Mouse (Mus musculus) mature B cell (primary cell): Measurements from ENCODE around the gene Pla2g12a.

Experiments used
- in situ Hi-C: fragments of 300-500 bp; cut with MboI; formaldehyde crosslinking; loops from 2 replicates; pipeline ENCODE4 v1.14.3; 2019

Pla2g12a gene

GRCm38 (mm10) chr3:129878405-129879021 is at the start of gene Pla2g12a:
TSS of gene Pla2g12a (plus strand) at chr3:129878606.
- in situ Hi-C loops = no loop called here

DNA sequence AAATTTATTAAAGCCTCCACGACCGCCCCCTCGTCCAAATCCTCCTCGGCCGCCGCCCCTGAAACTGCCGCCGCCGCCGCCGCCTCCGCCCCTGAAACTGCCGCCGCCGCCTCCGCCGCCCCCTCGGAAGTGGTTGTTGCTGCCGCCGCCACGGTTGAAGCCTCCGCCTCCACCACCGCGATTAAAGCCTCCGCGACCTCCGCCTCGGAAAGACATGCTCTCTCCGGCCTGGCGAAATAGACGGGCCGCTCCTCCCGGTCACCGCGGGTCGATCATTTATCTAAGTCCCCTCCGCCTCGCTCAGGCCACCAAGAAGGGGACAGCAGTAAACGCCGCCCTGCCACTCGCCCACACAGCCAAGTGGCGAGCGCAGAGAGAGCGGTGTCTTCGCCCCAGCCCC is 47.8 kb upstream of the Pla2g12a start:
- in situ Hi-C loops = loop anchor here (25.0 kb wide), 1 partner anchor 232 kb away; the partner anchor contains the start of gene Sec24b

DNA sequence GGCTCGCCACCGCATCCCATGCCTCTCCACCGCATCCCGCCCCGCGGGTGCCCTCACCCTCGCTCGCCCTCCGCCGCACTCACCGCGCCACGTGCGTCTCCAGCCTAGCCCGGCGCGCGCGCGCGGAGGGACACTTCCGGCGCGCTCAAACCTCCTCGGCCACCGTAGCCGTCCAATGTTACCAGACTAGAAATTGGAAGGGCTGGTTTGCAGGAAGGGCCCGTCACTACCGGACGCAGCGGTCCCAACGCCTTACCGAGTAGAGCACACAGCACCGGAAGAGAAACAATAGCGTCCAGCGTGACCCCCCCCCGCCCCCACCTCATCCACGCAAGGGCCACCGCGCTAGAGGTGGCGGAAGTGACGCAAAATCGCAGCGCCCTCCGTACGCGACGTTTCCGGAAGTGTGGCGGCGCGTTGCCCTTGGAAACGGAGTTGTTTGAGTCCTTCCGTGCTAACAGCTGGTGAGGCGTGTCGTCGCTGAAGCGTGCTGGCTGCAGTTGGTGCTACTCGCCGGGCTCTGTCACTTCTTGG is 47.3 kb upstream of the Pla2g12a start, which contains the start of gene Gar1:
Gene Gar1, minus strand, starts transcription at position 362 of the 534 bp plus-strand sequence.
- in situ Hi-C loops = loop anchor here (25.0 kb wide), 1 partner anchor 231 kb away; the partner anchor contains the start of gene Sec24b

- in situ Hi-C loops = loop anchor here (25.0 kb wide), 1 partner anchor 227 kb away; the partner anchor contains the start of gene Sec24b
These were observed 42.9 kb upstream of the Pla2g12a start, which contains the start of gene Cfi for GRCm38 (mm10) chr3:129835388-129835934. TSS of gene Cfi (plus strand) at chr3:129835884.

DNA sequence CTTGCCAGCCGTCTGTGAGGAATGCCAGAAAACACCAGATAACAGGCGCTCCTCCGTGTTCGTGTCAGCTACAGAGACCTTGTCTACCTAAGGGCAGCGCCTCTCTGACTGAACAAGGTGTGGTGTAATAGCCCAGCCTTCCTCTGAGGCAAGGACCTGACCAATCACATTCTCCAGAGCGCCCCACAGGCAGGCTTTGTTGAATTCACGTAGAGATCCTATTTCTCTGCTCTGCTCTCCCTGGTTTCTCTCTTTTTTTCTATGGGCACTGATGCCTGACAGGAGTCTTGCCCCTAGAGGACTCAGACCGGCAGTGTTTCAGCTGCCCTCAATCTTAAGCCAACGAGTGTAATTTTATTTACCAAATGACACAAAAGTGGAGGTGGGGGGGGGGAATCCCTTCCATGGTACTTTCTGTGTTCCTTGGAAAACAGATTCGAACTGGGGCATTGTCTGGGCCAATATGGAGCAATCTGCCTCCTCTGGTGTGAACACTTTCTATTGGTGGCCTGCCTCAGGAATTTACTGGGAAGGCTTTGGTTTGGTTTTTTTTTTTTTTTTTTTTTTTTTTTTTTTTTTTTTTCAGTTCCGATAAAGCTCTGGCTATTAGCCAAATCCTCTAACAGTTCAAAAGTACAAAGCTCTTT is 42.2 kb upstream of the Pla2g12a start:
- in situ Hi-C loops = loop anchor here (25.0 kb wide), 1 partner anchor 226 kb away; the partner anchor contains the start of gene Sec24b

DNA sequence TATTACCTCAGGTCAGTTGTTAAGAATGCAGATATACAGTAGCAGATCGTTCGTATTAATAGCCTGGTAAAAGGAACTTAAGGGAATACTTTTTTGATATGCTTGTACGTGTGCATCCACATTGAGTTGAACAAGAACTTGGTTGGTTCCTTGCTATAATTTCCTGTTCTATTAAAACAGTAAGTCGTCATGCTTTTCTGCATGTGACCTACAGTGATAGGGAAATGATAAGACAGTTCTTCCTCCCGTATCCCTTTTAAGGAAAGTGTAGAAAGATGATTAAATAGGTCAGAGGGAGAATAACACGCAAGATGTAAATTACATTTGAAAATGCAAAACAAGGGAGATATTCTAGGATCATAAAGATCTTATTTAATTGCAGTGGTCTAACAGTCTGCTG is 41.4 kb upstream of the Pla2g12a start:
- in situ Hi-C loops = loop anchor here (25.0 kb wide), 1 partner anchor 225 kb away; the partner anchor contains the start of gene Sec24b

DNA sequence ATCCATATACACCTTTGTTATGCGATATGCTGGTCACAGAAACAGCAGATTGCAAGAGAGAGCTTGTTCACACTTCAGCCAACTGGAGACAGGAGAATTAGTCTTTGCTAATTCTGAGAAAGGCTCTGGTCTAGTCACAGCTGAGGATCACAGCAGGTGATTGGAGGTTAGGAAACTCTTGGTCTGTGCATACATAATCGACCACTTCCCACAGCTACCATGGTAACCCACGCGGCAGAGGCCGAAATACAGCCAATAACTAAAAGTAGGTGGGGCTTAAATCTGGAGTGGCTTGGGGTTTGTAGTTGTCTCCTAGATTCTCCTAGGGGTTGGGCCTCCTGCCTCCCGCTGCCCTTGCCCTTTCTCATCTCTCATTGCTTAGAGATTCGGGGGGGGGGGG is 40.4 kb upstream of the Pla2g12a start:
- in situ Hi-C loops = loop anchor here (25.0 kb wide), 1 partner anchor 224 kb away; the partner anchor contains the start of gene Sec24b

GRCm38 (mm10) chr3:129845868-129846267 is 32.5 kb upstream of the Pla2g12a start:
- in situ Hi-C loops = loop anchor here (25.0 kb wide), 1 partner anchor 216 kb away; the partner anchor contains the start of gene Sec24b

DNA sequence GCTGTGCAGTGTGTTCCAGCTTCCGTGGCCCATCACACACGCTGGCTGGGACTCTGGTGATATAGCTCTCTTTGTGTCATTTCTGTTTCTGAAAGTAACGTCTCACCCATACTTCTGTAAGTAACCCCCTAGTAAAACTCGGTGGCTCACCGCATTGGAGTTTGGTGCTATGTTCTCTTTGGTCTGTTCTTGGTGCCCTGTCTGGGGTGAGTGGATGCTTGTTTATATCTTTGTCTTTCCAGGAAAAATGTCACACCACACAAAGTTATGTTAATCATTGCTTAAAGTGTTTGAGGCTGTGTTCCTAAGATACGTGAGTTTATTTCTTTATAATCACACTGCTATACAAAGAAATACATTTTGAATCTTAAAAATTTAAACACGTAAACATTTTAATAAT is 31.6 kb upstream of the Pla2g12a start:
- in situ Hi-C loops = loop anchor here (25.0 kb wide), 1 partner anchor 215 kb away; the partner anchor contains the start of gene Sec24b

GRCm38 (mm10) chr3:129862592-129862991 is 15.8 kb upstream of the Pla2g12a start:
- in situ Hi-C loops = no loop called here

- in situ Hi-C loops = no loop called here
These were observed 14.7 kb upstream of the Pla2g12a start for GRCm38 (mm10) chr3:129863698-129864097.

GRCm38 (mm10) chr3:129877327-129877726 is 1.1 kb upstream of the Pla2g12a start:
- in situ Hi-C loops = no loop called here

- in situ Hi-C loops = no loop called here
These were observed 838 bp downstream of the Pla2g12a start for GRCm38 (mm10) chr3:129879131-129879757.

DNA sequence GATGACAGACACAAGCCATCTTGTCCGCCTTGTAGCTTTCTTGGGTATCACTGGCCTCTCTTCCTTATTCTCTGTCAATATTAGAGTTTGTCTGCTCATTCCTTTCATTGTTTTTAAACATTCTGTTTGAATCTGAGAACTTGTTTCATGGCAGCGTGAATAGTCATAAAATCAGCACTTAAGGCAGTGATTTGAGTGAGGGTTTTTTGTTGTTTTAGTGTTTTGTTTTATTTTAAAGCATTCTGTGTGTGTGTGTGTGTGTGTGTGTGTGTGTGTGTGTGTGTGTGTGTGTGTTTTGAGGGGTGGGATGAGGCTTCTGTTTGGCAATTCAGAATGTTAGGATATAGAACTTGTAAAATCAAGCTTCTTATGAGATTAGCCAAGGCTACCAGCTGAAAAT is 1.5 kb downstream of the Pla2g12a start:
- in situ Hi-C loops = no loop called here

DNA sequence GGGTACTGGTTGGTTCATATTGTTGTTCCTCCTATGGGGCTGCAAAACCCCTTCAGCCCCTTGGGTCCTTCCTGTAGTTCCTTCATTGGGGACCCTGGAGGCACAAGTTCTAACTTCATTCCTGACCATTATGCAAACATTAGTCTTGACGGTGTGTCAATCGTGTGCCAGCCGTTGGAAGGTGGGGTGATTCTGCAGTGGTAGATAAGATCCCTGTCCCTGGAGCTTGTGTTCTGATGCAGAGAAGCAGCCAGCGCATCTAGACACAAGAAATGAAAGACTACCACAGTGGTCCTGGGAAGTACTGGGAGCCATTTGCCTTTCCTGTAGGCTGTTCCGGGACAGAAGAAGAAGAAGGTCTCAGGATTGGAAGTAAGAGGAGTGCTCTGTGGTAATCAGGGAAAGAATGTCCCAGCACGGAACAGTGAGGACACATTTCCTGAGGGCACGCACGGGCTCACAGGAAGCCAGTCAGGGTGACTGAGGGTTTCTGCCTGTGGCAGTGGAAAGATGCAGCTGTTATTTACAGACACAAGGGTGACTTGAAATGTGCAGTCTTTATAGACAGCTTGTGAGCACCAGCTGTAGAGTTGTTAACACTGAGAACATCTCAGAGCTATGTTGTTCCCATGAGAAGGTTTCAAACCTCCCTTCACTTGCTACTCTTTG is 2.7 kb downstream of the Pla2g12a start:
- in situ Hi-C loops = no loop called here

DNA sequence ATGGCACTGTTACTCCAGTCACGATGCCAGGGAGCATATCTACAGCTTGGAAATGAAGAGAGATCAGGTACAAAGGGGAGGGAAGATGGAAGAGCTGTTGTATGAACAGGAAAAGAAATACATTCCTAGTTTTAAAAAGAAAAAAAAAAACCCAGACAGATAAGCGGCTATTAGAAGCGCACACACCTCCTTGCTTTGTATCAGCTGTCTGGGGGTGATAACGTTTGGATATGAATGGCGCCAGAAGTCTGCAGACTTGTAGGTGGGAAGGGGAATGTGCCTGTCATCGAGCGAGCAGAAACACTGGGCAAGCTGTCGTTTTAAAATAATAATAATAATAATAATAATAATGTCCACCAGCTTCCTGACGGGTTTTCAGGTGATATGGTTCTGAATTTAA is 7.2 kb downstream of the Pla2g12a start:
- in situ Hi-C loops = no loop called here

DNA sequence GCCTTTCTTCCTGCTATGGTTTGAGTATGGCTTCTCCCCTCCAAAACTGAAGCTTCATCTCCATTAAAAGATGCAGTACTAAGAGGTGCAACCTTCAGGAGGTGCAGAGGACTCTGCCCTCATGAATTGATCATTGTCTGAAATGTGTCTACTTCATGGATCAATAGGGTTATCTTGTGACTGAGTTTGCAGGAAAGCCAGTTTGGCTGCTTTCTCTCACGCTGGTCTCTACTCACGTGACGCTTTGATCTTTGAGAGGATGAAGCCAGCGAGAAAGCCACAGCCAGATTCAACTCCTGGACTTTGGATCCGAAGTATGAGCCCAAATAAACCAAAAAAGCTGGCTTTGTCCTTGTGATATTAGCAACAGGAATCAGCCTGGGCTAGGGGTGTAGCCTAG is 8.0 kb downstream of the Pla2g12a start:
- in situ Hi-C loops = no loop called here

- in situ Hi-C loops = no loop called here
These were observed 9.5 kb downstream of the Pla2g12a start for GRCm38 (mm10) chr3:129887779-129888517.

- in situ Hi-C loops = no loop called here
These were observed 13.6 kb downstream of the Pla2g12a start for GRCm38 (mm10) chr3:129892003-129892402.

DNA sequence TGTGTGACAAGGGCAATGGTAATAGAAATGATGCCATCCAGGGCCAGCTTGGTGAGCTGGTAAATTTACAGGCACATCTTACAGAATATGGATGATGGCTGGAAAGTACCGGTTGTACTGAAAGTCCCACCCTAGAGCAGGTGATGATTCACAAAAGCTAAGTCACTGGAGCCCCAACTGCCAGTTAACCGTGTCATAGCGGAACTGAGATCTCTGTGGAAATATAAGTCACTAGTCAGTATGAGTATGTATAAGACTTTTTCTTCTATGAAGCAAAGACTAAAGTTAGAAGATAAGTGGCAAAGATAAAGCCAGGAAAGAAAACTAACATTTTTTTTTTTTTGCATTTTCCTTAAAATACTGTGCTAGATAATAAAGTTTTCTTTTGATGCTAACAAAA is 14.7 kb downstream of the Pla2g12a start:
- in situ Hi-C loops = no loop called here

DNA sequence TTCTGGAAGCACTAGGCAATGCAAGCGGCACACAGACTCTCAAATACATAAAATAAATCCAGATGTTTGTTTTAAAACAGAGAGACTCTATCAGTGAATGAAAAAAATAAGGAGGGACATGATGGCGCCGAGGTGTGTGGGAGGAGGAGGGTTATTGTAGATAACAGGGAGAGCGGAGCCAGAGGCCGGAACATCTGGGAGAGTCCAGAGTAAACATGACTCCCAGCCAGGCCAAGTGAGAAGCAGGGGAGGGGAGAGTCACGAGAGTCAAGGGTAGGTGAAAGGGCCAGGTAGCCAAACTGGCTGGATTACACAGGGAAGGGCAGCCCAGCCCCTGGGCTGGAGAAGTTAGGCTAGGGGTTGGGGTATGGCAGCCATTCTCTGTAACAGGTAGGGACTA is 18.2 kb downstream of the Pla2g12a start:
- in situ Hi-C loops = no loop called here
